Mouse (Mus musculus) cerebellum, adult 8-10 months (tissue): ENCODE data around the gene Glyctk.
"Not testable (repeated sequence)": the region's sequence is repeated elsewhere in the genome, so short reads cannot be mapped to it uniquely, and the experiment has no call there.

ENCODE experiments used
- DNase-seq: peaks from one replicate; pipeline ENCODE4 v3.0.0; 2022

The Glyctk gene

GRCm38 (mm10) chr9:106175552-106176200, 17.7 kb upstream of the Glyctk start:
- no peak for DNase-seq

- no peak for DNase-seq
These were observed 15.4 kb upstream of the Glyctk start for GRCm38 (mm10) chr9:106173363-106173762.

GRCm38 (mm10) chr9:106172527-106172926, 14.6 kb upstream of the Glyctk start:
- DNase-seq: no peak

- peak; percentile 85 for DNase-seq
These were observed 13.6 kb upstream of the Glyctk start for GRCm38 (mm10) chr9:106171346-106172158.

GRCm38 (mm10) chr9:106170556-106171345, 12.8 kb upstream of the Glyctk start, which contains the start of gene Wdr82:
TSS of gene Wdr82 (plus strand) at chr9:106170928.
- peak; percentile 89 for DNase-seq

GRCm38 (mm10) chr9:106169917-106170316, 12.0 kb upstream of the Glyctk start:
- DNase-seq: no peak

GRCm38 (mm10) chr9:106169006-106169405, 11.1 kb upstream of the Glyctk start:
- not testable (repeated sequence) for DNase-seq

GRCm38 (mm10) chr9:106167703-106168102, 9.8 kb upstream of the Glyctk start:
- DNase-seq: no peak

GRCm38 (mm10) chr9:106167241-106167640, 9.3 kb upstream of the Glyctk start:
- no peak for DNase-seq

- no peak for DNase-seq
These were observed 8.8 kb upstream of the Glyctk start for GRCm38 (mm10) chr9:106166709-106167108.

GRCm38 (mm10) chr9:106160426-106160825, 2.5 kb upstream of the Glyctk start:
- no peak for DNase-seq

GRCm38 (mm10) chr9:106159784-106160301, 1.9 kb upstream of the Glyctk start:
- DNase-seq: peak; percentile 99

- no peak for DNase-seq
These were observed 1.3 kb upstream of the Glyctk start for GRCm38 (mm10) chr9:106159237-106159636.

- DNase-seq: no peak
These were observed 364 bp downstream of the Glyctk start for GRCm38 (mm10) chr9:106157623-106157925.

GRCm38 (mm10) chr9:106156921-106157622, 866 bp downstream of the Glyctk start:
- DNase-seq: no peak

- peak; percentile 69 for DNase-seq
These were observed 1.5 kb downstream of the Glyctk start for GRCm38 (mm10) chr9:106156419-106156818.

- no peak for DNase-seq
These were observed 3.8 kb downstream of the Glyctk start for GRCm38 (mm10) chr9:106154106-106154505.

GRCm38 (mm10) chr9:106149399-106149754, 8.6 kb downstream of the Glyctk start:
- DNase-seq: no peak

GRCm38 (mm10) chr9:106148541-106149398, 9.2 kb downstream of the Glyctk start:
- no peak for DNase-seq

GRCm38 (mm10) chr9:106147851-106148431, 10.0 kb downstream of the Glyctk start:
- no peak for DNase-seq

GRCm38 (mm10) chr9:106147281-106147680, 10.7 kb downstream of the Glyctk start:
- no peak for DNase-seq
